Mouse (Mus musculus) liver, embryonic 14.5 days (tissue): ENCODE measurements around the gene Rfxank. TPM values are rescaled to one million over a fixed set of nuclear protein-coding genes. Genes with fewer than 3 reads are reported as not detected.

Source experiments
- ATAC-seq: fragments of 200-750 bp; cut with Nextera tagmentation; 2 replicates; pipeline ENCODE4 v1.8.0; 2017; ENCODE audit warnings: moderate number of reproducible peaks, mild to moderate bottlenecking, moderate library complexity; ENCODE audit not compliant: insufficient read depth
- DNase-seq, 3 experiments: peaks; one replicate each; pipeline ENCODE4 v3.0.0-alpha.2; 2012 to 2013; ENCODE audit warnings: low read depth in 3 of 3, low spot score in 3 of 3
- H3K27ac ChIP-seq: fragments of 300-500 bp; sonication (generic); 2 replicates; pipeline ENCODE4 v1.5.1; 2014; ENCODE audit warnings: moderate library complexity, mild to moderate bottlenecking, control low read depth, inconsistent platforms
- H3K27me3 ChIP-seq: fragments of 300-500 bp; sonication (generic); 2 replicates; pipeline ENCODE4 v1.6.1; 2014; ENCODE audit warnings: mild to moderate bottlenecking, low read length, moderate library complexity; ENCODE audit not compliant: control insufficient read depth, insufficient read depth
- H3K36me3 ChIP-seq: fragments of 300-500 bp; sonication (generic); replicated peaks from 2 replicates; pipeline ENCODE4 v1.6.1; 2014; ENCODE audit warnings: low read depth; ENCODE audit not compliant: control insufficient read depth, insufficient read depth
- H3K4me1 ChIP-seq, 2 experiments: fragments of 200-500 bp in 1 of 2; fragments of 300-500 bp in 1 of 2; sonication (generic) in 1 of 2; replicated peaks; 2 replicates each; pipeline ENCODE4 v1.6.1; 2012 to 2014; ENCODE audit warnings: antibody characterized with exemption in 1 of 2, inconsistent platforms in 1 of 2, low read length in 1 of 2; ENCODE audit not compliant: control insufficient read depth in 2 of 2, insufficient read depth in 2 of 2
- H3K4me2 ChIP-seq: fragments of 300-500 bp; sonication (generic); 2 replicates; pipeline ENCODE4 v1.6.1; 2014; ENCODE audit warnings: low read depth, mild to moderate bottlenecking, control low read depth, moderate library complexity
- H3K4me3 ChIP-seq, 2 experiments: fragments of 200-500 bp in 1 of 2; fragments of 300-500 bp in 1 of 2; sonication (generic) in 1 of 2; 2 replicates each; pipeline ENCODE4 v1.5.1; 2012 to 2014; ENCODE audit warnings: low read depth in 2 of 2, low read length in 2 of 2, mild to moderate bottlenecking in 2 of 2, control low read depth in 1 of 2, inconsistent platforms in 1 of 2, moderate library complexity in 1 of 2; ENCODE audit not compliant: insufficient read depth in 1 of 2
- H3K9ac ChIP-seq: fragments of 300-500 bp; sonication (generic); replicated peaks from 2 replicates; pipeline ENCODE4 v1.6.1; 2014; ENCODE audit warnings: mild to moderate bottlenecking, control low read depth, moderate library complexity
- H3K9me3 ChIP-seq: fragments of 300-500 bp; sonication (generic); 2 replicates; pipeline ENCODE4 v1.6.1; 2016; ENCODE audit warnings: low read length, mixed read lengths; ENCODE audit not compliant: control insufficient read depth
- CTCF ChIP-seq: IDR thresholded peaks from 2 replicates; pipeline ENCODE4 v1.5.1; 2016; ENCODE audit warnings: antibody characterized with exemption, low read depth, control low read depth
- EP300 ChIP-seq: IDR thresholded peaks from 2 replicates; pipeline ENCODE4 v1.6.1; 2016; ENCODE audit warnings: antibody characterized with exemption, low read depth
- WGBS: fragments of 180-500 bp; shearing (Covaris S2); extraction: QIAGEN DNeasy Blood & Tissue Kit; methylation state at CpG from one replicate; pipeline ENCODE4 v1.1.7; 2014; ENCODE audit not compliant: insufficient replicate concordance; 5-methylcytosine and 5-hydroxymethylcytosine counted together
- polyA plus RNA-seq, 2 experiments: library from polyadenylated mRNA; depleted of rRNA in 1 of 2; stranded (reverse) in 1 of 2; unstranded in 1 of 2; fragments of >200 nt; fragmentation: Nextera tagmentation in 1 of 2; extraction: Ambion mirVana in 1 of 2; gene quantifications; 2 replicates each; pipeline versions ENCODE4 v1.2.1 to v1.2.3; 2012 to 2014

Gene Rfxank
- polyA plus RNA-seq, 2 experiments, result 6.1 to 6.4 TPM

DNA sequence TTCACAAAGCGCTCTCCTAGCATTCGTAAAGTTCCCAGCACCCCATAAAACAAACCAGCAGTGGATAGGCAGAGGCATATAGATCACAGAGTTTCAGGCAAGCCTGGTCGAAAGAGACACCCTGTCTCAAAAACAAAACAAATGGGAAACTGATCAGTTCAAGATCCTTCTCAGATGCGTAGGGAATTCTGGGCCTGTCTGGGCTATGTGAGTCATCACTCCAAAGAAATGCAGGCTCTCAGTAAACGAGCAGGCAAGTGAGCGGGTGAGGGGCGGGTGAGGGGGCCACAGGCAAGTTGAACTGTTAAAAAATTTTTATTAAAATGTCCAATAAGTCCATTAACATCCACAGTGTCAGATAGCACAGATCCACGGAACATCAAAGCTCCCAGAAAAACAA lies 46.2 kb downstream of the Rfxank start:
- Histone ChIP-seq H3K36me3 (no peaks in the 10 kb centered on the region), H3K9ac (no peak overlapping the region), H3K27ac (no peak overlapping the region), H3K27me3 (peaks cover 35% of the 10 kb centered on the region), H3K4me1 (no peaks in the 10 kb centered on the region), H3K9me3 (no peaks in the 10 kb centered on the region), H3K4me3 (no peak overlapping the region), H3K4me2 (no peak overlapping the region)
- ATAC-seq (no peak), DNase-seq (no peak)
- no peak for TF ChIP-seq CTCF
- WGBS, result 50% methylated on average over 8 of the region's 8 CpGs

DNA sequence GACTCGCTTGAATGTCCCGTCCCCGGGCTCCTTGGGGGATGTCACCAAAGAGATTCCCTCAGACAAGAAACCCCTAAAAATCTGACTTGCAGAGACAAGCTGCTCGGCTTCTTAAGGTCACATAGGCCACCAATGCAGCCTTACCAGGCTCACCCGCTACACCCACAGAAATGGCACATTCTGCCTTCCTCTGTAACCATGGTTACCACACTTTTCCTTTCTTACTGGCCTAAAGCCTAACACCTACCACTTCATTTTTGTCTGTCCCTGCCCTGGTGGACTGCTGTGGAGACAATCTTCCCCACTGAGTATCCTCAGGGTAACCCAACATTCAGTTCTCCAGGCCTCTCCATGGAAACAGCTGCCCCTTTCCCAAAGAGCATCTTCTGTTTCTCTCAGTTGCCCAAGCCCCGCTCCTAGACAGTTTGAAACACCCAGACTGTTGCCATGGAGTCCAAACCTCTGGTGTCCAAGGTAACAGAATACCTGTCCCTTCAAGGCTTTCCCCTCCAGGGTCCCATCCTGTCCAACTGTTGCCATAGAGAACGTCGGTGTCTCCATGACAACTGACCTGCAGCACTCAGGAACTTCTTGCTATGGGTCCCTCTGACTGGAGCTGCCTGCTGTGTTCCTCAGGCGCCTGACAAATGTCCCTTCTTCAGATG lies 49.5 kb downstream of the Rfxank start:
- no peak overlapping the region for H3K4me3 ChIP-seq
- no peak overlapping the region for H3K27ac ChIP-seq
- no peaks in the 10 kb centered on the region for H3K36me3 ChIP-seq
- H3K9me3 ChIP-seq, result no peaks in the 10 kb centered on the region
- no peak overlapping the region for H3K4me2 ChIP-seq
- TF ChIP-seq CTCF (no peak), EP300 (no peak)
- no peaks in the 10 kb centered on the region for H3K4me1 ChIP-seq
- WGBS, result 52% methylated on average over 9 of the region's 9 CpGs
- ATAC-seq (no peak), DNase-seq (no peak)
- no peak overlapping the region for H3K9ac ChIP-seq
- peaks cover 68% of the 10 kb centered on the region for H3K27me3 ChIP-seq

DNA sequence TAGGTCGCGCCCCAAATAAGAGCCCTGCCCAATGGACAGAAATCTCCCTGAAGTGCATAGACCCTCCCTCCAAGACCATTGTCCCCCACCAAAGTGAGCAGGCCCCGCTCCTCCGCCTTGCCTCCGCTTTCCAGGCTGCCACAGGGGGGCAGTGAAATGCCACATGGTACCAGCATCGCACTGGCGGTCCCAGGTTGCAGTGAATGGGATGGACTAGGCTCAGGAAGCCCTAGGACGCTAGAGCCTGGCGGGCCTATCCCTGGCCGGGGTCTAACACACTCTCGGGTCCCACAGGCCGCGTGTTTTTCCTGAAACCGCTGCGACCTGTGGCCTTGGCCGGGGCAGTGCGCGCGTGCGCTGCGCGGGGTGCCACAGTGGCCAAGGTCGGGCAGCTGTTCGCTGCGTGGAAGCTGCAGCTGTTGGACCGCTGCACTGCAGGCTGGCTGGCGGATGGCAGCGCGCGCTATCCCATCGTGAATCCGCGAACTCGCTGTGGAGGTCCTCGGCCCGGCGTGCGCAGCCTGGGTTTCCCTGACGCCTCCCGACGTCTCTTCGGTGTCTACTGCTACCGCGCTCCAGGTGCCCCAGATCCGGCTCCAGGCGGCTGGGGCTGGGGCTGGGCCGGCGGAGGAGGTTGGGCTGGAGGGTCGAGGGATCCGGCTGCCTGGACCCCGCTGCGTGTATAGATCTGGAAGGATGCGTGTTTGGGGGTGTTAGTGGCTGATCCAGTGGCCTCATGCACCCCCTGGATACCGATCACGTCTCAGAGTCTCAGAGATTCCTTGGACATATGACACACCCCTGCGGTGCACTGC lies 50.9 kb downstream of the Rfxank start:
- Histone ChIP-seq H3K4me1 (no peaks in the 10 kb centered on the region), H3K9ac (no peak overlapping the region), H3K9me3 (no peaks in the 10 kb centered on the region), H3K27me3 (peaks cover 82% of the 10 kb centered on the region), H3K4me3 (no peak overlapping the region), H3K36me3 (no peaks in the 10 kb centered on the region), H3K4me2 (peak overlapping the region; percentile 13; the same call in 1 of the 2 replicates), H3K27ac (no peak overlapping the region)
- 8% methylated on average over 56 of the region's 56 CpGs for WGBS
- TF ChIP-seq EP300 (no peak), CTCF (peak; percentile 79)
- no peak for DNase-seq
- ATAC-seq, result no peak

DNA sequence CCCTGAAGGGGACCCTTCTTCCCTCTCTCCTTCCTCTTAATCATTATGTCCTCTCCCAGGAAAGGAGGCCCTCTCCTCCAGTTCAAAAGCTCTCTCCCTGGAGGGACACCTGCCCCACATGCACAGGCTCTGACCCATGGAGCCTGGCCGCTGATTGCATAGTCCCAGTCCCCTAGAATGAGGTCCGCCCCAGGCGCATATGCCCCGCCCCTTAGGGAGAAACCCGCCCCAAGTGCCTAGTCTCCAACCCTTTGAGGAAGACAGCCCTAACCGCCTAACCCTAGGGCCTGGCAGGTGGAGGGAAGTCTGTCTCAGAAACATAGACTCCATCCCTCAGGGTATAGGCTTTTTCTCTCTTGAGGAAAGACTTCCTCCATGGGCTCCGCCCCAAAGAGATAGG lies 51.7 kb downstream of the Rfxank start:
- Histone ChIP-seq H3K9me3 (no peaks in the 10 kb centered on the region), H3K27me3 (peaks cover 88% of the 10 kb centered on the region), H3K4me1 (no peaks in the 10 kb centered on the region), H3K9ac (no peak overlapping the region), H3K4me3 (no peak overlapping the region), H3K4me2 (no peak overlapping the region), H3K27ac (no peak overlapping the region), H3K36me3 (no peaks in the 10 kb centered on the region)
- 6% methylated on average over 7 of the region's 7 CpGs for WGBS
- no peak for TF ChIP-seq CTCF
- no peak for TF ChIP-seq EP300
- ATAC-seq (no peak), DNase-seq (no peak)

DNA sequence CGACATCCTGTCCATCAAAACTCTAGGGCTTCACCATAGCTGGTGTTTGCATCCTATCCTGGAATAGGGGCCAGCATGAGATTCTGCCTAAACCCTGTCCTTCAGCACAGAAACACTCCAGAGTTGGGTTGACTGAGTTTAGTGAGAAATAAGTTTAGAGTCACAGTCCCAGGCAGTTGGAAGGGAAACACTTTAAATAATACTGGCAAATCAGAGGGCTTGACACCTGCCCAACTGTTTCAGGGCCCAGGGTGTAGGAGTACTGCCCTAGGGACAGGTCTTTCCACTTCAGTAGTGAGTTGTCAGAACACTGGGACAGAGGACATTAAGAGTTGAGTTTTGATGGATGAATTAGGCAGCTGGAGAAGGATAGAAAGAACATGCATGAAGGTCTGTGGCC lies 52.8 kb downstream of the Rfxank start:
- Histone ChIP-seq H3K36me3 (no peaks in the 10 kb centered on the region), H3K9me3 (no peaks in the 10 kb centered on the region), H3K4me1 (no peaks in the 10 kb centered on the region), H3K9ac (no peak overlapping the region), H3K27ac (no peak overlapping the region), H3K27me3 (peaks cover 87% of the 10 kb centered on the region), H3K4me3 (no peak overlapping the region), H3K4me2 (no peak overlapping the region)
- no peak for TF ChIP-seq CTCF
- 32% methylated on average over 1 of the region's 1 CpGs for WGBS
- ATAC-seq, result no peak
- DNase-seq, result no peak
